Mouse (Mus musculus) lung, embryonic 16.5 days (tissue): ENCODE measurements around the gene Dock9. TPM values are rescaled to one million over a fixed set of nuclear protein-coding genes. Genes with fewer than 3 reads are reported as not detected.
A peak's percentile ranks its signal among the peaks of the same experiment; 100 is the strongest.

ENCODE experiments used
- ATAC-seq: fragments of 200-750 bp; cut with Nextera tagmentation; 2 replicates; pipeline ENCODE4 v1.8.0; 2017; ENCODE audit warnings: low read depth, mild to moderate bottlenecking, moderate library complexity
- H3K27ac ChIP-seq: fragments of 300-500 bp; sonication (generic); 2 replicates; pipeline ENCODE4 v1.5.1; 2014; ENCODE audit warnings: mild to moderate bottlenecking, control low read depth, low read length
- H3K27me3 ChIP-seq: fragments of 300-500 bp; sonication (generic); 2 replicates; pipeline ENCODE4 v1.6.1; 2014; ENCODE audit warnings: low read depth, low read length, mixed read lengths; ENCODE audit not compliant: control insufficient read depth, insufficient read depth
- H3K36me3 ChIP-seq: fragments of 300-500 bp; sonication (generic); 2 replicates; pipeline ENCODE4 v1.6.1; 2014; ENCODE audit warnings: low read length; ENCODE audit not compliant: control insufficient read depth, insufficient read depth
- H3K4me1 ChIP-seq: fragments of 300-500 bp; sonication (generic); replicated peaks from 2 replicates; pipeline ENCODE4 v1.6.1; 2014; ENCODE audit warnings: low read length, mixed read lengths; ENCODE audit not compliant: control insufficient read depth, insufficient read depth
- H3K4me2 ChIP-seq: fragments of 300-500 bp; sonication (generic); 2 replicates; pipeline ENCODE4 v1.6.1; 2014; ENCODE audit warnings: low read depth, low read length, control low read depth
- H3K4me3 ChIP-seq: fragments of 300-500 bp; sonication (generic); 2 replicates; pipeline ENCODE4 v1.5.1; 2014; ENCODE audit warnings: mild to moderate bottlenecking, low read length, control low read depth
- H3K9ac ChIP-seq: fragments of 300-500 bp; sonication (generic); 2 replicates; pipeline ENCODE4 v1.6.1; 2014; ENCODE audit warnings: low read length, control low read depth
- H3K9me3 ChIP-seq: fragments of 300-500 bp; sonication (generic); 2 replicates; pipeline ENCODE4 v1.6.1; 2016; ENCODE audit warnings: low read length; ENCODE audit not compliant: control insufficient read depth
- WGBS: fragments of 180-500 bp; shearing (Covaris S2); extraction: QIAGEN DNeasy Blood & Tissue Kit; methylation state at CpG from one replicate; pipeline ENCODE4 v1.1.7; 2014; 5-methylcytosine and 5-hydroxymethylcytosine counted together
- polyA plus RNA-seq: library from polyadenylated mRNA; unstranded; fragments of >200 nt; fragmentation: Nextera tagmentation; extraction: Ambion mirVana; gene quantifications from 2 replicates; pipeline ENCODE4 v1.2.1, GENCODE M21; 2015

Dock9 gene
- polyA plus RNA-seq, 1 experiment from 2014 or later = 14.3 TPM

DNA sequence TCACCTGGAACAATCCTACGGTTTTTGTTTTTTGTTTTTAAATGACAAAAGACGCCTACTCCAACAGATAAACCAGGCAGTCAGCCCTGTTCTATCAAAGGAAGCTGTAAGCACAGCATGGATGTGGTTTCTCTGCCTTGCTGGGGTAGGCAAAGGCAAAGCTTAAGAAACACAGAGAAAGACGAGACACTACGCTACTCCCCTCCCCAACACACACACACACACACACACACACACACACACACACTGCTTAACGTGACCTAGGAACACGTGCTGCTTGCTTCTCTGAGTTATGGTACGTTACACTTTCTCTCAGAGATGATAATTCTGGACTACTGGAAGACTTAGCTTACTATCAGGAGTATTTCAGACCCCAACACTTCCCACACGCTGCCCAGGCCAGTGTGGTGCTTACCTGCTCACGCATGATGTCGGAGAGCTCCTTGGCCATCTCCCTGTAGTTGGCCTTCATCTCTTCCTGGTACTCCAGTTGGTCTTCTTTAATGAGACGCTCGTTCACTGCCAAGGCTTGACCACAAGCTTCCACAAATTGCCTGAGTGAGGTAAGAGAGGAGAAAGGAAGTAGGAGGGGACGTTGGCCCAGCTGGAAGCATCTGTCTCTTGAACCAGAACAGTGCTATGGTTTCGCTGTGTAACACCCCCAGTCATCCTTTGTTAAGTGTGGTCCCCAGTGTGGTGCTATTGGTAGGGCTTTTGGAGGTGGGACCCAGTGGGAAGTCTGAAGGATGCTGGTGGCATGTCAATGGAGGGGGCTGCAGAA lies 251.9 kb downstream of the Dock9 start:
- no peak overlapping the region for H3K4me3 ChIP-seq
- ATAC-seq = no peak
- no peaks in the 10 kb centered on the region; the same call in 1 of the 2 replicates for H3K36me3 ChIP-seq
- no peaks in the 10 kb centered on the region for H3K27me3 ChIP-seq
- H3K4me2 ChIP-seq = no peak overlapping the region
- H3K9ac ChIP-seq = no peak overlapping the region
- H3K9me3 ChIP-seq = no peaks in the 10 kb centered on the region
- peaks cover 2% of the 10 kb centered on the region; the same call in 1 of the 2 replicates for H3K4me1 ChIP-seq
- no peak overlapping the region for H3K27ac ChIP-seq
- 88% methylated on average over 14 of the region's 14 CpGs for WGBS

DNA sequence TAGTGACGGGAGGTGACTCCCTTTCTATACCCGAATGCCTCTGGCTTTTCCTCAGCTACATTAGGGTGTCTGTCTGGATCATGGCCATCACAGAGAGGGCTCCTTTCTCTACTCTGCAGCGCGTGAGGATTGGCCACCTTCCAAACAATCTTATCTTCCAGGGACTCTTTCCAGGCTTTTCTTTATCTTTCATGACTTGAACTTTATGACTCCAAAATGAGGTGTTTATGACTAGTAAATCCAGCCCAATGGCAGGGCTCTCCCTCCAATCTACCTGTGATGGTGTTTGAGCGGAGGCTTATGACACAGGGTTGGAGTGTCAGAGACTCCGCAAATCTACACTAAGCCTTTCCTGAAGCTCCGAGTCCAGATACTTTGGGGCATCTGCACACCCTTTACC lies 256.4 kb downstream of the Dock9 start:
- ATAC-seq = no peak
- Histone ChIP-seq H3K4me3 (no peak overlapping the region), H3K4me2 (no peak overlapping the region), H3K9ac (no peak overlapping the region), H3K36me3 (no peaks in the 10 kb centered on the region; the same call in 1 of the 2 replicates), H3K4me1 (no peaks in the 10 kb centered on the region; the same call in 1 of the 2 replicates), H3K27ac (no peak overlapping the region), H3K27me3 (no peaks in the 10 kb centered on the region), H3K9me3 (no peaks in the 10 kb centered on the region)
- WGBS = 47% methylated on average over 7 of the region's 7 CpGs

DNA sequence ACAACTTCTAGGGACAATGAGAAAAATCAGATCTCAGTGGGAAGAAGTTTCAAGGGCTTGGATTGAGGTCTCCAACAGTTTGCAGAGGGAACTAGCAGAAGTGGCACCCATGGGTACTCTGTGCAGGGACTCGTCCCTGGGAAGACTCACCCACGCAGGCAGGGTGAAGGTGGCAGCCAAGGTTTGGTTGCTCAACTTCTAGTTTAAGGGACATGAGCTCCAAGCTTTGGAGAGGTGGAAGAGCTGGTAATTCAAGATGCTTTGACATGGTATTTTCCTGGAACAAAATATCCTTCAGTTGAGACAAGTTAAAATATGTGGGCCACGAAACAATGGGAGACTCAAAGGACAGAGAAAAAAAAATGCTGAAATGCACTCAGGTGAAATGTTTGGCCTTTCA lies 263.1 kb downstream of the Dock9 start:
- ATAC-seq = no peak
- Histone ChIP-seq H3K36me3 (no peaks in the 10 kb centered on the region), H3K27me3 (no peaks in the 10 kb centered on the region), H3K9ac (no peak overlapping the region), H3K4me3 (no peak overlapping the region), H3K9me3 (no peaks in the 10 kb centered on the region), H3K27ac (no peak overlapping the region), H3K4me1 (no peaks in the 10 kb centered on the region), H3K4me2 (no peak overlapping the region)
- WGBS = 79% methylated on average over 3 of the region's 3 CpGs

DNA sequence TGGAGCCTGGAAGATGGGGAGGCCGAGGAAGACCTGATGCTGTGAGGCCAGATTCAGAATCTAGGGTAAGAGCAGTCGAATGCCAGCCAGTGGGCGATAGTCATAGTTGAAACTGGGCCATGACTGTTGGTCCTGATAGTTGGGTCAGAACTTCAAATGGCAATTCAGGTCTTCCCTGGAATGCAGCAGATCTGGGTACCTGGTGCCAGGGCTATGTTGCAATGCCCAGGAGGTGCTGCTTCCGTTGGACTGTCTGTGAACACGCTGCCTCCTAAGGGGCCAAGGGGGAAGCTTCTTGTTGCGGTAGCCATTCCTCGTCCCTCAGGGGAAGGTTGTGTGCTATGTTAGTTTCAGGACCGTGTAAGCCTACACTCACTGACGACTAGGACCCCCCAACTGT lies 266.8 kb downstream of the Dock9 start:
- no peaks in the 10 kb centered on the region for H3K27me3 ChIP-seq
- ATAC-seq = no peak
- no peak overlapping the region for H3K4me2 ChIP-seq
- 80% methylated on average over 9 of the region's 9 CpGs for WGBS
- no peak overlapping the region for H3K4me3 ChIP-seq
- no peaks in the 10 kb centered on the region for H3K36me3 ChIP-seq
- H3K27ac ChIP-seq = no peak overlapping the region
- no peaks in the 10 kb centered on the region for H3K9me3 ChIP-seq
- no peak overlapping the region for H3K9ac ChIP-seq
- H3K4me1 ChIP-seq = no peaks in the 10 kb centered on the region

DNA sequence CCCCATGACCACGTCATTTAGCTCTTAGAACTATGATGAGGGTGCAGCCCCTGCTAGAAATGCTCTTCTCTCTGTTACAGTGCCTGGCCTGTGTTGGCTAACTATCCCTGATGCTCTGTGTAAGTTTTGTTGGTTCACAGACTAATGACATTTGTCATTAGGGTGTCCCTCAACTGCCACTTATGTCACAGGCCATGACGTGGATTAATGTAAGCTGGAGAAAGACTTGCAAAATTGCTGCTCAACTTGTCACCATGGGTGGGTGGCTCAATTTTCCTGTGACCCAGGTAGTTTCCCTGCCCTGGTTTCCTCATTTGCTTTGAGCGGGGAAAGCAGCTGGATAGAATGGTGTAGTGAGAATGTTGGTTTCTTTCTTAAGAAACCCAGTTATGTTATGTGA lies 269.8 kb downstream of the Dock9 start:
- Histone ChIP-seq H3K4me2 (no peak overlapping the region), H3K9ac (no peak overlapping the region), H3K27me3 (no peaks in the 10 kb centered on the region), H3K4me3 (no peak overlapping the region), H3K9me3 (no peaks in the 10 kb centered on the region), H3K4me1 (no peaks in the 10 kb centered on the region), H3K36me3 (no peaks in the 10 kb centered on the region), H3K27ac (no peak overlapping the region)
- ATAC-seq = no peak
- 75% methylated on average over 3 of the region's 3 CpGs for WGBS

DNA sequence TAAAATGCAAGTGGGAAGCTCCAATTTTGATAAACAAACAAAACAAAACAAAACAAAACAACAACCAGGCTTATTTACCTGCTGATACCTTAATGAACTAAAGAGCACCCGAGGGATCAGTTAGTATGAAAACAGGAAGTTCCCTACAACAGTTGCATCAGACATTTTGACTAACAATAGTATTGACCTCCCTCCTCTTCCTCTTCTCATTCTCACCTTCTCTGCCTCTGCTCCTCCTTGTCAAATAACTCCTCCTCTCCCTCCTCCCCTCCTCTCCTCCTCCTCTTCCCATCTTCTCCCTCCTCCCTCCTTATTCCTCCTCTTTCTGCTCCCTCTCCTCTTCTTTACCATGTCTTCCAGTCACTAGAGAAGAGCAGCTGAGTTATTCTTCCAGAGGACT lies 270.4 kb downstream of the Dock9 start:
- no peaks in the 10 kb centered on the region for H3K36me3 ChIP-seq
- no peaks in the 10 kb centered on the region for H3K4me1 ChIP-seq
- 71% methylated on average over 1 of the region's 1 CpGs for WGBS
- no peak overlapping the region for H3K9ac ChIP-seq
- H3K4me3 ChIP-seq = no peak overlapping the region
- H3K27ac ChIP-seq = no peak overlapping the region
- no peak overlapping the region for H3K4me2 ChIP-seq
- no peaks in the 10 kb centered on the region for H3K27me3 ChIP-seq
- no peak for ATAC-seq
- H3K9me3 ChIP-seq = no peaks in the 10 kb centered on the region

DNA sequence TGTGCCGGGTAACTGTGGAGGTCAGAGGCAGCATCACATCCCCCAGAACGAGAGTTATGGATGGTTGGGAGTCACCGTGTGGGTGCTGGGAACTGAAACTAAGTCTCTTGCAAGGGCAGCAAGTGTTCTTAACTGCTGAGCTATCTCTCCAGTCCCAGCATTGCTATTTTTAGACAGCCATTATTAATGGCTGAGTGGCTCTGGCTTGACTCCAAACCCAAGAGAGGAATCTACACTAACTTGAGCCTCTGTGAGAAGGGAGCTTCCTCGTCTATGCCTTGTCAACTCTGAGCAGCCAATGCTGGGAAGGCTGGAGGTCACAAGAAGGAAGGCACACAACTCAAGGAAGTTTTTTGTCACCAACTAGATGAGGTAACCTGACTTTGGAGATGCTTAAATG lies 275.9 kb downstream of the Dock9 start:
- Histone ChIP-seq H3K4me1 (peaks cover 5% of the 10 kb centered on the region; the same call in 1 of the 2 replicates), H3K4me3 (no peak overlapping the region), H3K9me3 (no peaks in the 10 kb centered on the region), H3K27ac (no peak overlapping the region), H3K4me2 (no peak overlapping the region), H3K27me3 (no peaks in the 10 kb centered on the region), H3K36me3 (no peaks in the 10 kb centered on the region), H3K9ac (no peak overlapping the region)
- 26% methylated on average over 4 of the region's 4 CpGs for WGBS
- peak; percentile 73 for ATAC-seq

DNA sequence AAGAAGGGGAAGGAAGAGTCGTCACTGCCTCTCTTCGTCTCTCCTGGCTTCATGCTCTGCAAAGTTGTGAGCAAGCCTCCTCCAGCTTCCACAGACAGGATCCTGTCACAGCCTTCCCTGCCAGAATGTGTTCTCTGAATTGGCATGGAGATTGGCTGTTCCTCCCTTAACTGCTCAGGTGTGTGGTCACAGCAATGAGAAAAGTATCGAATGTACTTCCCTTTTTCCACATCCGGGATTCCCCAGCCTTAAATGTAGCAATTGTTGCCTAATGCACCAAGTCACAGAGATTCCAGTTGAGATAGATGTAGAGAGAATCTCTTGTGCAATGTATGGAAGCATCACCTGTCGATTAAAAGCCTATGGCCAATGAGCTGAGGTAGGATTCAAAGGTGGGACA lies 280.8 kb downstream of the Dock9 start:
- Histone ChIP-seq H3K27me3 (no peaks in the 10 kb centered on the region), H3K4me2 (no peak overlapping the region), H3K4me1 (peaks cover 2% of the 10 kb centered on the region; the same call in 1 of the 2 replicates)

DNA sequence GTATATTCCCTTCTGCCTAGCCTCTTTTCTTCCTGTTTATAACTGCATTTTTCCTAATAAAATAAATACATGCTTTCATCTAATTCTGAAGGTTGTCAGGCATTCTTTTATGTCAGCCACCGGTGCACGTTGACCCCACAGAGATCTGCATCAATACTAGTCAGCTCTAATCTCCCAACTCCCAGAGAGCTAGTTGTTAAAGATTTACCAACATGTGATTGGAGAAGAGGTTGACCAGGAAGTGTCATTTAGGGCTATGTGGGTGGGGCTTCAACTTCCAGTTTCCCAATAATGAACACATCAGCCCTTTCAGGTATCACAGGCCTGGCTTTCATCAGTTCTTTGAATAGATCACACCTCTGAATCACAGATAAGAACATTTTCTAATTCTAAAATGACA lies 288.7 kb downstream of the Dock9 start:
- no peak overlapping the region for H3K27ac ChIP-seq
- 55% methylated on average over 2 of the region's 2 CpGs for WGBS
- no peak overlapping the region for H3K4me2 ChIP-seq
- H3K4me3 ChIP-seq = no peak overlapping the region
- H3K9me3 ChIP-seq = no peaks in the 10 kb centered on the region; the same call in 1 of the 2 replicates
- no peak overlapping the region for H3K9ac ChIP-seq
- peaks cover 4% of the 10 kb centered on the region for H3K4me1 ChIP-seq
- H3K36me3 ChIP-seq = no peaks in the 10 kb centered on the region
- peaks cover 28% of the 10 kb centered on the region for H3K27me3 ChIP-seq
- ATAC-seq = no peak

More for the DNA sequence above, 280.8 kb downstream of the Dock9 start:
- ATAC-seq = no peak
- WGBS = 80% methylated on average over 5 of the region's 5 CpGs
- no peaks in the 10 kb centered on the region for H3K36me3 ChIP-seq
- no peak overlapping the region for H3K4me3 ChIP-seq
- no peaks in the 10 kb centered on the region for H3K9me3 ChIP-seq
- H3K27ac ChIP-seq = no peak overlapping the region
- no peak overlapping the region for H3K9ac ChIP-seq
